8 mouse cellular contexts compared by ENCODE assay signal in genomic region chr12:28675925-28676209, GRCm38 (mm10). TPM values are rescaled to one million over a fixed set of nuclear protein-coding genes. Genes with fewer than 3 reads are reported as not detected.
DNase-seq lines count a peak whose midpoint lies in the region; ATAC-seq and TF ChIP-seq lines count a peak whose summit lies in the region.

No protein-coding gene starts in this region.

- no peak for TF ChIP-seq EP300 in liver, postnatal 0 days (IDR thresholded peaks at IDR 0.05; ENCODE audit: low read depth)

- no peak for ATAC-seq in forebrain, embryonic 16.5 days
- peak; percentile 51 for ATAC-seq in liver, postnatal 0 days

- H3K4me1 ChIP-seq in heart, embryonic 10.5 days, result peaks cover 17% of the 10 kb centered on the region
- H3K4me1 ChIP-seq in E14TG2a.4 (replicated peaks; ENCODE audit: low read depth, low read length), result peaks cover 30% of the 10 kb centered on the region
- peaks cover 10% of the 10 kb centered on the region for H3K4me1 ChIP-seq in forebrain, embryonic 16.5 days (replicated peaks; ENCODE audit: control insufficient read depth, insufficient read depth, low read length)
- peaks cover 13% of the 10 kb centered on the region for H3K4me1 ChIP-seq in liver, postnatal 0 days (ENCODE audit: insufficient read depth)

- H3K9ac ChIP-seq in forebrain, embryonic 16.5 days (replicated peaks; ENCODE audit: low read depth, low read length), result peak overlapping the region; percentile 69
- peak overlapping the region; percentile 74 for H3K9ac ChIP-seq in liver, postnatal 0 days (replicated peaks)

- no peaks in the 10 kb centered on the region for H3K27me3 ChIP-seq in heart, embryonic 10.5 days (ENCODE audit: insufficient read depth, poor library complexity, severe bottlenecking)
- no peaks in the 10 kb centered on the region for H3K27me3 ChIP-seq in E14TG2a.4 (ENCODE audit: insufficient read depth, low read length)
- no peaks in the 10 kb centered on the region for H3K27me3 ChIP-seq in forebrain, embryonic 16.5 days (replicated peaks; ENCODE audit: control insufficient read depth, insufficient read depth, low read length)
- no peaks in the 10 kb centered on the region for H3K27me3 ChIP-seq in liver, postnatal 0 days (ENCODE audit: insufficient read depth, low read length)

- no peak for TF ChIP-seq CTCF in E14TG2a.4 (conservative IDR thresholded peaks at IDR 0.05; ENCODE audit: low read length)
- no peak for TF ChIP-seq CTCF in liver, postnatal 0 days (IDR thresholded peaks at IDR 0.05; ENCODE audit: low read depth)

- peaks cover 25% of the 10 kb centered on the region for H3K36me3 ChIP-seq in heart, embryonic 10.5 days
- H3K36me3 ChIP-seq in E14TG2a.4 (ENCODE audit: insufficient read depth, low read length), result peaks cover 32% of the 10 kb centered on the region
- no peaks in the 10 kb centered on the region for H3K36me3 ChIP-seq in forebrain, embryonic 16.5 days (ENCODE audit: control insufficient read depth, insufficient read depth)
- H3K36me3 ChIP-seq in liver, postnatal 0 days (replicated peaks; ENCODE audit: insufficient read depth, low read length), result peaks cover 3% of the 10 kb centered on the region; the same call in 1 of the 2 replicates

- H3K9me3 ChIP-seq in heart, embryonic 10.5 days, result no peaks in the 10 kb centered on the region
- no peaks in the 10 kb centered on the region; the same call in 1 of the 2 replicates for H3K9me3 ChIP-seq in E14TG2a.4 (ENCODE audit: low read length)
- H3K9me3 ChIP-seq in forebrain, embryonic 16.5 days (ENCODE audit: control insufficient read depth, low read length), result no peaks in the 10 kb centered on the region
- no peaks in the 10 kb centered on the region for H3K9me3 ChIP-seq in liver, postnatal 0 days (ENCODE audit: low read length)

- H3K4me2 ChIP-seq in forebrain, embryonic 16.5 days (ENCODE audit: low read length), result peak overlapping the region; percentile 64
- H3K4me2 ChIP-seq in liver, postnatal 0 days (ENCODE audit: low read depth, low read length), result peak overlapping the region; percentile 87

- peak overlapping the region; percentile 92 for H3K27ac ChIP-seq in heart, embryonic 10.5 days
- H3K27ac ChIP-seq in forebrain, embryonic 16.5 days (ENCODE audit: low read length), result peak overlapping the region; percentile 89
- H3K27ac ChIP-seq in liver, postnatal 0 days (ENCODE audit: low read depth), result peak overlapping the region; percentile 95

- peak overlapping the region; percentile 68 for H3K4me3 ChIP-seq in heart, embryonic 10.5 days
- H3K4me3 ChIP-seq in E14TG2a.4 (replicated peaks; ENCODE audit: low read length), result peak overlapping the region; percentile 80
- peak overlapping the region; percentile 54 for H3K4me3 ChIP-seq in forebrain, embryonic 16.5 days (replicated peaks; ENCODE audit: low read length)
- peak overlapping the region; percentile 84 for H3K4me3 ChIP-seq in liver, postnatal 0 days (ENCODE audit: low read depth, low read length)

- no peak for DNase-seq in heart, embryonic 10.5 days (ENCODE audit: low spot score)
- DNase-seq in heart, adult 8-10 months (ENCODE audit: low spot score), result no peak
- DNase-seq in liver, postnatal 0 days, result peak; percentile 26
- DNase-seq in adipocyte (ENCODE audit: low spot score), result no peak
- no peak for DNase-seq in adrenal gland, postnatal 10 days
- no peak for DNase-seq in c-Kit-positive CD71-positive TER-119-positive erythroid progenitor cells, embryonic 14.5 days (ENCODE audit: low spot score)

- 65% methylated on average over 5 of the region's 5 CpGs for WGBS in heart, embryonic 10.5 days
- WGBS in forebrain, embryonic 16.5 days, result 70% methylated on average over 5 of the region's 5 CpGs
- 39% methylated on average over 5 of the region's 5 CpGs for WGBS in liver, postnatal 0 days (ENCODE audit: insufficient replicate concordance)

RNA-seq across cellular contexts. Expression of gene Adi1, which starts 0.8 kb away (rescaled TPM):
- 42.9 and 56.2 TPM in 2 replicates for polyA plus RNA-seq in heart, embryonic 10.5 days (2016; fragmentation: Nextera tagmentation; extraction: Ambion mirVana)
- total RNA-seq in heart, adult 8-10 months (2022), result 10 to 100 TPM; 58.0 to 62.6 (median 61.6) TPM
- 40.4 and 44.3 TPM in 2 replicates for polyA plus RNA-seq in forebrain, embryonic 16.5 days (2015; fragmentation: Nextera tagmentation; extraction: Ambion mirVana)
- 91.6 and 104 TPM in 2 replicates for polyA plus RNA-seq in liver, postnatal 0 days (2015; fragmentation: Nextera tagmentation; extraction: Ambion mirVana)
- total RNA-seq in adrenal gland, postnatal 10 days (2021), result 10 to 100 TPM; 55.4 to 62.9 TPM

RNA-seq across cellular contexts. Expression of gene Rnaseh1, which starts 26.5 kb away (rescaled TPM):
- polyA plus RNA-seq in heart, embryonic 10.5 days (2016; fragmentation: Nextera tagmentation; extraction: Ambion mirVana), result 24.6 and 28.9 TPM in 2 replicates
- total RNA-seq in heart, adult 8-10 months (2022), result 1 to 10 TPM; 6.7 to 9.4 (median 8.2) TPM
- polyA plus RNA-seq in forebrain, embryonic 16.5 days (2015; fragmentation: Nextera tagmentation; extraction: Ambion mirVana), result 27.9 and 30.6 TPM in 2 replicates
- polyA plus RNA-seq in liver, postnatal 0 days (2015; fragmentation: Nextera tagmentation; extraction: Ambion mirVana), result 9.6 and 10.4 TPM in 2 replicates
- total RNA-seq in adrenal gland, postnatal 10 days (2021), result 10 to 100 TPM; 12.4 to 12.7 TPM

RNA-seq across cellular contexts. Expression of gene Rps7, which starts 40.1 kb away (rescaled TPM):
- polyA plus RNA-seq in heart, embryonic 10.5 days (2016; fragmentation: Nextera tagmentation; extraction: Ambion mirVana), result 484 and 569 TPM in 2 replicates
- total RNA-seq in heart, adult 8-10 months (2022), result 100 to 1,000 TPM; 211 to 303 (median 290) TPM
- 419 and 461 TPM in 2 replicates for polyA plus RNA-seq in forebrain, embryonic 16.5 days (2015; fragmentation: Nextera tagmentation; extraction: Ambion mirVana)
- 493 and 504 TPM in 2 replicates for polyA plus RNA-seq in liver, postnatal 0 days (2015; fragmentation: Nextera tagmentation; extraction: Ambion mirVana)
- 100 to 1,000 TPM; 512 to 544 TPM for total RNA-seq in adrenal gland, postnatal 10 days (2021)

RNA-seq across cellular contexts. Expression of gene Colec11, which starts 52.7 kb away (rescaled TPM):
- 6.9 and 9.9 TPM in 2 replicates for polyA plus RNA-seq in heart, embryonic 10.5 days (2016; fragmentation: Nextera tagmentation; extraction: Ambion mirVana)
- 10 to 100 TPM; 11.8 to 18.1 (median 14.3) TPM for total RNA-seq in heart, adult 8-10 months (2022)
- 0.34 and 0.60 TPM in 2 replicates for polyA plus RNA-seq in forebrain, embryonic 16.5 days (2015; fragmentation: Nextera tagmentation; extraction: Ambion mirVana)
- 37.9 and 41.0 TPM in 2 replicates for polyA plus RNA-seq in liver, postnatal 0 days (2015; fragmentation: Nextera tagmentation; extraction: Ambion mirVana)
- 10 to 100 TPM in 1 of 2 experiments, 1 to 10 TPM in 1; 7.5 to 12.7 TPM for total RNA-seq in adrenal gland, postnatal 10 days (2021)
